Mouse (Mus musculus) mammary gland, adult 2 months (tissue): ENCODE data around the gene Ube2h. TPM values are rescaled to one million over a fixed set of nuclear protein-coding genes. Genes with fewer than 3 reads are reported as not detected.

ENCODE experiments used
- polyA plus RNA-seq: library from polyadenylated mRNA; depleted of rRNA; stranded (reverse); fragments of >200 nt; gene quantifications from 2 replicates; pipeline ENCODE4 v1.2.3, GENCODE M21; 2012; ENCODE audit warnings: low replicate concordance; rRNA removed

The Ube2h gene
- 47.0 and 154 TPM in 2 replicates for polyA plus RNA-seq

GRCm38 (mm10) chr6:30304399-30304917 is at the start of gene Ube2h:
Ube2h (minus strand) TSS chr6:30304539.

Other genes starting within 250 kb of the Ube2h start
- gene Zc3hc1, start 86.5 kb upstream of the Ube2h start, polyA plus RNA-seq: 13.7 and 14.9 TPM in 2 replicates
- 13.6 and 24.2 TPM in 2 replicates for gene Klhdc10, start 97.3 kb upstream of the Ube2h start, polyA plus RNA-seq
- gene Tmem209, start 205.2 kb upstream of the Ube2h start, polyA plus RNA-seq: 29.0 and 75.8 TPM in 2 replicates
- gene Ssmem1, start 205.3 kb upstream of the Ube2h start, polyA plus RNA-seq: not detected in 2 replicates
- 0.14 and 0.47 TPM in 2 replicates for gene Cpa2, start 237.0 kb upstream of the Ube2h start, polyA plus RNA-seq